Mouse (Mus musculus): ENCODE measurements around the gene Hmmr. TPM values are rescaled to one million over a fixed set of nuclear protein-coding genes. Genes with fewer than 3 reads are reported as not detected.

The Hmmr gene
- polyA plus RNA-seq, 1 experiment from 2014 or later = 65.0 TPM

DNA sequence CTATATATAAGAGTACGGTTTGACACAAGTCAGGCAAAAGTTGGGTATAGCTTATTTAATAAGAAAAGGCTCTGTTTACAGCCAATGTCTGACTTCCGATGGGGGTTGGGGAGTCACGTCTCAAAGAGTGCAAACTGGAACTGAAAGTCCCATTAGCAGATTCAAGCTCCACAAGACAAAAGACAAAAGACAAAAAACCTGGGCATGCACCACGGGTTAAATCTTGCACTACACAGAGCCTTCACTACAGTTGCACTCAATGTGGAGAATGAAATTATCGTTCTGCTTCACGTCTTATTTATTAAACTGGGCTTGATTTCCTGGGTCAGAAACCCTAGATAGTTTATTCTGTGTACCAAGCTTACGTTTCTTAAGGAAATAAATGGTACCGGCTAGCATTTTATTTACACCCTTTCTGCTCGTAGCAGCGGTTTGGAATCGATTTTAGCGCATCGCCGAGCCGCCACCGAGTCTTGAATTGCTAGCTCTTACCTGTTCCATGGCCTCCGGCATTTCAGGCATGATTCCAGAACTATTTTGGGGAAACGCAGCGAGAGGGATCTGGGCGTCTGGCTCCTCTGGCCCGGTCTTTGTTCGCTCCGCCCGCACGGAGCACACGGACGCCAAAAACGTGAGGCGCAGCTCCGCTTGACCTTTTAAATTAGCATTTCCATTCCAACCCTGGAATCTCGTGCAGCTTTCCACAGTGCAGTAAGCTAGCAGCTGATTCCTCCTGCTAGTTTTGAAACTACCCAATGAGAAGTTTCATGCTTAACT lies 38.7 kb downstream of the Hmmr start:
- under 1% methylated on average over 31 of the region's 31 CpGs for WGBS (ENCODE audit: insufficient replicate concordance)
- ATAC-seq (ENCODE audit: low read depth) = no peak

DNA sequence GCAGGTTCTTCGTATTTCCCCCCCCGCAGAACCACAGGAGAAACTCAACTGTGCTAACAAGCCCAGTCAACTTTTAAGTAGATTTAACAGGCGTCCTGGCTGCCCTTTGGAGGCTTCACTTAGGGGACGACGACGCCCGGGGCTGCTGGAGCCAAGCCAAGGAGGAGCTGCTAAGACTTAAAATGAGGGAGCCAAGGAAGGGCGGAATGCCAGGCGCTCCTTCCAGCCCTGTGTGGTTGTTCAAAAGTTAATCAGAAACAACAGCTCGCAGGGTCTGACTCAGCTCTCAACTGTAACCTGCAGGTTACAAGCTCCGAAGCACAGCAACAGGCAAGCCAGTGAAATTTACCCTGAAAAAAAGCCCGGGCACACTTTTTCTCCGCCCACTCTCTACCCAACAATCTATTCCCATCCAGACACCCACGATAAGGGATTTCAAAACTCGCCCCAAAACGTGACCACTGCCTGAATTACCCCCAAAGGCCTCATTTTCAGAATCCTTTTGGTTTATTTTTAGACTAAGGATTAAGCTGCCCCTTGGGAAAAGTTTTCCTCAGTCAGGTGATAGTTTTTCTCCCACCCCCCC lies 39.8 kb downstream of the Hmmr start:
- H3K4me3 ChIP-seq (replicated peaks) = peak overlapping the region; percentile 74
- peaks cover 33% of the 10 kb centered on the region for H3K4me1 ChIP-seq (replicated peaks)
- no peaks in the 10 kb centered on the region for H3K9me3 ChIP-seq (replicated peaks)
- no peaks in the 10 kb centered on the region for H3K27me3 ChIP-seq
- peak overlapping the region; percentile 76 for H3K9ac ChIP-seq
- under 1% methylated on average over 16 of the region's 16 CpGs for WGBS (ENCODE audit: insufficient replicate concordance)
- no peaks in the 10 kb centered on the region for H3K36me3 ChIP-seq
- ATAC-seq (ENCODE audit: low read depth) (peak; percentile 14), DNase-seq (peak; percentile 67)
- peak overlapping the region; percentile 96 for H3K27ac ChIP-seq
- H3K4me2 ChIP-seq = peak overlapping the region; percentile 92

More for the DNA sequence above, 38.7 kb downstream of the Hmmr start:
- H3K9ac ChIP-seq = peak overlapping the region; percentile 76
- H3K4me2 ChIP-seq = peak overlapping the region; percentile 92
- H3K27ac ChIP-seq = peak overlapping the region; percentile 96
- H3K36me3 ChIP-seq = no peaks in the 10 kb centered on the region
- H3K27me3 ChIP-seq = no peaks in the 10 kb centered on the region
- H3K4me1 ChIP-seq (replicated peaks) = peaks cover 33% of the 10 kb centered on the region
- H3K9me3 ChIP-seq (replicated peaks) = no peaks in the 10 kb centered on the region
- peak; percentile 48 for DNase-seq
- H3K4me3 ChIP-seq (replicated peaks) = peak overlapping the region; percentile 74

DNA sequence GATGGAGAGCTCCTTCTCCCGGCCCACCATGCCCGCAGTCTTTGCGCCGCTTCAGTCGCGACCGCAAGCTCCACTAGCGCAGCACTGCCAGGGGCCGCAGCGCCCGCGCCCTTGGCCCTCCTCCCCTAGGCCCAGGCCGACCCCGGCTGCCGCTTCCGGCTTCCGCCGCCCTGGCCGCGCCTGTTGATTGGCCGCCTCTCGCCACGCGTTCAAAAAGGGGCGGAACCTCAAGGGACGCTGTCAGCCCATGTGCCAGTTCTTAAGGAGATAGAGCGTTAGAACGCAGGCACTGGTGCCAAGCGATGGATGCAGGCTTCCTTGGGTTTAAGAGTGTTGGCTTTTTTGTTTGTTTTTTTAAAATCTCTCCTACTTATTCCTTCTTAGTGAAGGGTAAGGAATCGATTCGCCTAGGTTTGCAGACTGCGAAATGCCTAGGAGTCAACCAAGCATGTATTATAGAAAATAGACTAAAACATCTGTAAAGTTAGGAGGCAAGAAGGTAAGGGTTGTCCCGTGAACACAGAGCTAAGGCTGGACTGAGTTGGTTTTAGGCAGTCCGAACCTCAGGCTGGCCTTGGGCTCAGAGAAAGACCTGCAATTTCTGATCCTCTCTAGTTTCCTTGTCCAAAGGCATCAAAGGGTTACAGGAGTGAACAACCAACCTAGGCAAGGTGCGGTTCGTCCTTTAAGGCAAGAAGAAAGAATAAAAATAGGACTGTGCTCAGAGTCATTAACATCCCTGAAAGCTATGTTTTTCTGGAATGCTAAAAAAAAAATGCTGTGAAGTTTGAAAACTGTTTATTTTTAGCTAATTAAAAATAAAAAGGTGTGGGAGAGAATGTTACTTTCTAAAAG lies 40.5 kb downstream of the Hmmr start:
- under 1% methylated on average over 36 of the region's 36 CpGs for WGBS (ENCODE audit: insufficient replicate concordance)
- Histone ChIP-seq H3K9me3 (replicated peaks) (no peaks in the 10 kb centered on the region), H3K27me3 (no peaks in the 10 kb centered on the region), H3K27ac (peak overlapping the region; percentile 96), H3K4me2 (peak overlapping the region; percentile 92), H3K4me3 (replicated peaks) (peak overlapping the region; percentile 74), H3K36me3 (no peaks in the 10 kb centered on the region), H3K4me1 (replicated peaks) (peaks cover 33% of the 10 kb centered on the region), H3K9ac (peak overlapping the region; percentile 79)
- peak; percentile 96 for ATAC-seq (ENCODE audit: low read depth)
- DNase-seq = peak; percentile 93

DNA sequence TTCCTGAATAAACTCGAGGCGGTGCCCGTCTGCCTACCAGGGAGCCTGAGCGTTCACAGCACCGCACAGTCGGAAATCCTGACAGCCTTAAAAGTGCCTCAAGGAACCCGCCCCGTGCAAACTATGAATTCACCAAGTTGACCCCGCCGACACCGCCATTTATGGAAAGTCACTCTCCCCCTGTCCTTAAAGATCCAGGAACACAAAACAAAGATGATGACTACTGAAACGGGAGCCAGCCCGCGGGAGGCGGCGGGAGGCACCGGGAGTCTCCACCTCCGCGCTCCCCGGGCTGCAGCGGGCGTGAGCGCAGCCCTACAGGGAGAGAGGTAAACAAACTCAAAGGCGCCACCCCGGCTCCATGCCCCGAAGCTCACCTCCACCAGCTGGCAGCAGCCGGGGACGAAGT lies 41.1 kb downstream of the Hmmr start:
- peaks cover 6% of the 10 kb centered on the region for H3K36me3 ChIP-seq
- under 1% methylated on average over 28 of the region's 28 CpGs for WGBS (ENCODE audit: insufficient replicate concordance)
- no peaks in the 10 kb centered on the region for H3K27me3 ChIP-seq
- H3K4me3 ChIP-seq (replicated peaks) = peak overlapping the region; percentile 74
- H3K9me3 ChIP-seq (replicated peaks) = no peaks in the 10 kb centered on the region
- DNase-seq = no peak
- peak overlapping the region; percentile 79 for H3K9ac ChIP-seq
- peak overlapping the region; percentile 92 for H3K4me2 ChIP-seq
- peak overlapping the region; percentile 81 for H3K27ac ChIP-seq
- ATAC-seq (ENCODE audit: low read depth) = peak; percentile 88
- peaks cover 33% of the 10 kb centered on the region for H3K4me1 ChIP-seq (replicated peaks)

DNA sequence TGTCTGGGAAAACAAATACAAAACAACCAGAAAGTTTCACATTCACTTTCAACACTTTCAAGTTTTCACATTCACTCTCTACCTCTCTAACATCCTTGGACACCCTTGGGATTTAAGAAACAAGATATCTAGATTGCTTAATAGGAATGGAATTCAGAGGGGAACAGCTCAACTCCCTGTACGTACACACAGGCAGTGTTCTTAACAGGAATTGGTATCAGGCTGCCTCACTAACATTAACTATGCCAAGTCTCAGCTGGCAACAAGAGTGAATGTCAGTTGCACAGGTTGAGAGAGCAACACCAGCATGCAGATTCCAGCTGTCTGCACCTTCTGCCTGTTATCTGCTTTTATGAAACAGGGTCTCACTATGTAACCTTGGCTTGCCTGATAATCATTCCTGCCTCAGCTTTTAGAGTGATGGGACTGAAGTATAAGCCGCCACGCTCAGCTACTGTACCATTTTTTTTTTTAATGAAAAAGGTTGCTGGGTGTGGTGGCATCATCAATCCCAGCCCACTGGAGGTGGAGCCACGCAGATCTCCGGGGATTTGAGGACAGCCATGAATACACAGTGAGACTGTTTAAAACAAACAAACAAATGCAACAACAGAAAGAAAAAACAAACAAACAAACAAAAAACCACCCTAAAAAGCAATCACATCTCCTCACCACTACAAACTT lies 42.6 kb downstream of the Hmmr start:
- H3K4me2 ChIP-seq = peak overlapping the region; percentile 92

DNA sequence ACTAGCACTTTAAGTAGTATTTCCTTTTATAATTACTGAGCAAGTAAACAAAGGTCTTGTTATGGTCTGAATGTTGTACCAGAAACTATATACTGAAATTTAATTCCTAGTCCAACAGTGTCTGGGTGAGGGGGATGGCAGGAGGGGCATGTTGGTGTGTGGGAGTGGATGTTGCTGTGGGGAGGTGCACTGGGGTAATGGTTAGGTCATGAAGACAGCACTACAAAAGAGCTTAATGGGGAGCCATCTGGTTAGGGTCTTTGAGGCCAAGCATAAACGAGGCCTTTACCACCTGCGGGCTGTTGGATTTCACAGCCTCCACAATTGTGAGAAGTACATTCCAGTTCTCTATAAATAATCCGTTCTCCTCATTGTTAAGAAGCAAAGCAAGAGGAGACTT lies 49.9 kb downstream of the Hmmr start:
- ATAC-seq (ENCODE audit: low read depth) (no peak), DNase-seq (no peak)
- 90% methylated on average over 3 of the region's 3 CpGs for WGBS (ENCODE audit: insufficient replicate concordance)
- Histone ChIP-seq H3K9me3 (replicated peaks) (no peaks in the 10 kb centered on the region), H3K9ac (no peak overlapping the region), H3K36me3 (peaks cover 85% of the 10 kb centered on the region), H3K4me2 (no peak overlapping the region), H3K4me3 (replicated peaks) (no peak overlapping the region), H3K4me1 (replicated peaks) (no peaks in the 10 kb centered on the region), H3K27me3 (no peaks in the 10 kb centered on the region), H3K27ac (no peak overlapping the region)

More for the DNA sequence above, 42.6 kb downstream of the Hmmr start:
- DNase-seq (no peak), ATAC-seq (ENCODE audit: low read depth) (no peak)
- Histone ChIP-seq H3K9ac (peak overlapping the region; percentile 79), H3K4me3 (replicated peaks) (peak overlapping the region; percentile 74), H3K36me3 (peaks cover 21% of the 10 kb centered on the region), H3K27ac (peak overlapping the region; percentile 50; the same call in 1 of the 2 replicates), H3K27me3 (no peaks in the 10 kb centered on the region), H3K4me1 (replicated peaks) (peaks cover 33% of the 10 kb centered on the region), H3K9me3 (replicated peaks) (no peaks in the 10 kb centered on the region)
- WGBS (ENCODE audit: insufficient replicate concordance) = 47% methylated on average over 5 of the region's 5 CpGs

DNA sequence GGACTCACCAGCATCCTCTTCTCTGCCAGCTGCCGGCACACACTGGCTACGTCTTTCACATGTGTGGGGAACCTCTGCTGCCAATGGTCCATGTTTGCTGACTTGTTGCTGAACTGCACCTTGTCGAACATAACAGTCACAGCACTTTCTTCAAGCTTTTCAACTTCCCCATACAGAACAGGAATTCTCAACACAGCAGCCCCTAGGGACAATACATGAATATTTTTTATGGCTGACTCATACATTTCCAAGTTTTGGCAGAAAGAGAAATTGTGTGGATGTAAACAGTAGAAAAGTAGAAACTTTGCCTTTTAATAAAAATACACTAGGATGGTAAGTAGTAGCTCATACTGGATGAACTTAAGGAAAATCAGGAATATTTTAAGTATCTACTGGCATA lies 50.8 kb downstream of the Hmmr start:
- WGBS (ENCODE audit: insufficient replicate concordance) = 83% methylated on average over 3 of the region's 3 CpGs
- no peak for ATAC-seq (ENCODE audit: low read depth)

DNA sequence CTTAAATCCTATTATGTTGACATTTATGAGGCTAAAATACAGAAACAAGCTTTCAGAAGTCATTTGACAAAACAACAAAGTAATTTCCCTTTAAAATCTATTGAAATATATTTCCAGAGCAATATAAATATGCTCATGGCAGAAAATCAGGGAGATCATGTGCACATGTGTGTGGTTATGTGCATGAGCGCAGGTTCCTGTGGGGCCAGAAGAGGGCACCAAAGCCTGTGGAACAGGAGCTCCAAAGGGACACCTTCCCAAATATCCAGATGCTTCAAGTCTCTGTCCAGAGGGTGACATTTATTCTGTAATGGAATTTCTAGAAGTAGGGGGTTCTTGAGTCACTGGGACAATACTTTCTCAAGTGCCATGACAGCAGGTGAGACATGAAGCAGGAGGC lies 56.1 kb downstream of the Hmmr start:
- Histone ChIP-seq H3K9me3 (replicated peaks) (no peaks in the 10 kb centered on the region), H3K27ac (no peak overlapping the region), H3K4me1 (replicated peaks) (no peaks in the 10 kb centered on the region), H3K4me2 (no peak overlapping the region), H3K9ac (no peak overlapping the region), H3K4me3 (replicated peaks) (no peak overlapping the region), H3K27me3 (no peaks in the 10 kb centered on the region), H3K36me3 (peaks cover 47% of the 10 kb centered on the region)
- DNase-seq = peak; percentile 8
- ATAC-seq (ENCODE audit: low read depth) = no peak
- WGBS (ENCODE audit: insufficient replicate concordance) = 81% methylated on average over 1 of the region's 1 CpGs

More for the DNA sequence above, 50.8 kb downstream of the Hmmr start:
- Histone ChIP-seq H3K9me3 (replicated peaks) (no peaks in the 10 kb centered on the region), H3K9ac (no peak overlapping the region), H3K4me2 (no peak overlapping the region), H3K27me3 (no peaks in the 10 kb centered on the region), H3K36me3 (peaks cover 91% of the 10 kb centered on the region), H3K27ac (no peak overlapping the region), H3K4me3 (replicated peaks) (no peak overlapping the region), H3K4me1 (replicated peaks) (no peaks in the 10 kb centered on the region)
- DNase-seq = no peak

DNA sequence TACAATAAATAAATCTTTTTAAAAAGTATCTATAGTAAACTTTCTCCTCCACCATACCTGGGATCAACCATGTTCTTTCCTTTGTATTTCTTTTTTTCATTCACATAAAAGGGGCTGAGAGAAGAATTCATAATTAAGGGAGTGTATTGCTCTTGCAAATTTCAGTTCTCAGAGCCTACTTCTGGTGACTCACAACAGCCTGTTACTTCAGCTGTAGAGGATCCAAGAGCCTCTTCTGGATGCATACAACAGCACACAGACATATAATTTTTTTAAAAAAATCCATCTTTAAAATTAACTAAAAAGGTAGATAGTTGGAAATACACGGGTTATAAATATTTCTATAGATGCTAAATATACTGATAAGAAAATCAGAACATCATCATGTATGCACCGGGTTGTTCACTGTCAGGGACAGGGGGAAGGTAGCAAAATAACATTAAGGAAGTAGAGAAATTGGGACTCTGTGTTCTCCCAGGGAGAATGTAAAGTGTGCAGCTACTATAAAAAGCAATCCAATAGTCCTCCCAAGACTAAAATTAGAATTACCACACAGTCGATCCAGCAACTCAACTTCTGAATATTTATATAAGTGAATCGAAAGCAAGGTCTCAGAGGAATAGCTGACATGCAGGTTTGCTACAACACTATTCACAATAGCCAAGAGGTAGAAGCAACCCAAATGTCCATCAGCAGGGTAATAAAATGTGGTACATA lies 58.0 kb downstream of the Hmmr start:
- Histone ChIP-seq H3K4me1 (replicated peaks) (no peaks in the 10 kb centered on the region), H3K9ac (no peak overlapping the region), H3K4me3 (replicated peaks) (no peak overlapping the region), H3K36me3 (peaks cover 30% of the 10 kb centered on the region), H3K27me3 (no peaks in the 10 kb centered on the region), H3K4me2 (no peak overlapping the region), H3K9me3 (replicated peaks) (no peaks in the 10 kb centered on the region), H3K27ac (no peak overlapping the region)
- DNase-seq (no peak), ATAC-seq (ENCODE audit: low read depth) (no peak)
- WGBS (ENCODE audit: insufficient replicate concordance) = 58% methylated on average over 4 of the region's 4 CpGs
